Mouse (Mus musculus): ENCODE measurements around the gene Tango6.

The Tango6 gene

GRCm38 (mm10) chr8:106700131-106700530, 17.3 kb downstream of the Tango6 start:
- no peak for DNase-seq (ENCODE audit: low spot score)

GRCm38 (mm10) chr8:106701360-106701759, 18.5 kb downstream of the Tango6 start:
- no peak for DNase-seq (ENCODE audit: low spot score)

GRCm38 (mm10) chr8:106704199-106704900, 21.5 kb downstream of the Tango6 start:
- no peak for DNase-seq (ENCODE audit: low spot score)

GRCm38 (mm10) chr8:106704901-106705321, 22.0 kb downstream of the Tango6 start:
- peak; percentile 93 for DNase-seq (ENCODE audit: low spot score)

GRCm38 (mm10) chr8:106706194-106706593, 23.3 kb downstream of the Tango6 start:
- no peak for DNase-seq (ENCODE audit: low spot score)

- no peak for DNase-seq (ENCODE audit: low spot score)
Observed at GRCm38 (mm10) chr8:106710002-106710401, 27.1 kb downstream of the Tango6 start.

GRCm38 (mm10) chr8:106712487-106712886, 29.6 kb downstream of the Tango6 start:
- DNase-seq (ENCODE audit: low spot score) = no peak

- DNase-seq (ENCODE audit: low spot score) = peak; percentile 88
Observed at GRCm38 (mm10) chr8:106714297-106714696, 31.4 kb downstream of the Tango6 start.

GRCm38 (mm10) chr8:106718091-106718500, 35.2 kb downstream of the Tango6 start:
- DNase-seq (ENCODE audit: low spot score) = peak; percentile 97

GRCm38 (mm10) chr8:106720921-106721320, 38.1 kb downstream of the Tango6 start:
- no peak for DNase-seq (ENCODE audit: low spot score)

GRCm38 (mm10) chr8:106722453-106722852, 39.6 kb downstream of the Tango6 start:
- no peak for DNase-seq (ENCODE audit: low spot score)

GRCm38 (mm10) chr8:106723921-106724320, 41.1 kb downstream of the Tango6 start:
- DNase-seq (ENCODE audit: low spot score) = no peak

- no peak for DNase-seq (ENCODE audit: low spot score)
Observed at GRCm38 (mm10) chr8:106726551-106726950, 43.7 kb downstream of the Tango6 start.

- DNase-seq (ENCODE audit: low spot score) = no peak
Observed at GRCm38 (mm10) chr8:106727241-106727835, 44.5 kb downstream of the Tango6 start.

GRCm38 (mm10) chr8:106727889-106728288, 45.0 kb downstream of the Tango6 start:
- DNase-seq (ENCODE audit: low spot score) = no peak

- DNase-seq (ENCODE audit: low spot score) = no peak
Observed at GRCm38 (mm10) chr8:106732921-106733320, 50.1 kb downstream of the Tango6 start.

- DNase-seq (ENCODE audit: low spot score) = no peak
Observed at GRCm38 (mm10) chr8:106733703-106734102, 50.8 kb downstream of the Tango6 start.

- DNase-seq (ENCODE audit: low spot score) = no peak
Observed at GRCm38 (mm10) chr8:106734222-106734621, 51.4 kb downstream of the Tango6 start.

GRCm38 (mm10) chr8:106736861-106737662, 54.2 kb downstream of the Tango6 start:
- DNase-seq (ENCODE audit: low spot score) = no peak

- DNase-seq (ENCODE audit: low spot score) = no peak
Observed at GRCm38 (mm10) chr8:106737846-106738245, 55.0 kb downstream of the Tango6 start.

GRCm38 (mm10) chr8:106742321-106742720, 59.5 kb downstream of the Tango6 start:
- DNase-seq (ENCODE audit: low spot score) = no peak

GRCm38 (mm10) chr8:106743361-106743760, 60.5 kb downstream of the Tango6 start:
- DNase-seq (ENCODE audit: low spot score) = no peak

GRCm38 (mm10) chr8:106753436-106753835, 70.6 kb downstream of the Tango6 start:
- DNase-seq (ENCODE audit: low spot score) = no peak
